Mouse (Mus musculus) erythroblast, embryonic 14.5 days (primary cell): ENCODE results near the gene Lmntd2. TPM values are rescaled to one million over a fixed set of nuclear protein-coding genes. Genes with fewer than 3 reads are reported as not detected.

ENCODE experiments used
- H3K27me3 ChIP-seq: 2 replicates; pipeline ENCODE4 v1.6.1; 2012; ENCODE audit warnings: inconsistent platforms; ENCODE audit not compliant: control insufficient read depth
- H3K36me3 ChIP-seq: 2 replicates; pipeline ENCODE4 v1.6.1; 2012; ENCODE audit warnings: mild to moderate bottlenecking, inconsistent platforms; ENCODE audit not compliant: control insufficient read depth
- H3K4me1 ChIP-seq: 2 replicates; pipeline ENCODE4 v1.6.1; 2012; ENCODE audit warnings: inconsistent platforms; ENCODE audit not compliant: control insufficient read depth
- H3K4me3 ChIP-seq: replicated peaks from 2 replicates; pipeline ENCODE3; 2012; ENCODE audit warnings: moderate library complexity, mild to moderate bottlenecking, inconsistent platforms
- H3K9me3 ChIP-seq: 2 replicates; pipeline ENCODE4 v1.6.1; 2012; ENCODE audit warnings: low read length, inconsistent platforms, mixed read lengths; ENCODE audit not compliant: control insufficient read depth
- GATA1 ChIP-seq: IDR thresholded peaks from 2 replicates; pipeline ENCODE4 v1.6.1; 2012; ENCODE audit warnings: low read length, inconsistent platforms, mixed read lengths
- polyA plus RNA-seq: library from polyadenylated mRNA; stranded (reverse); fragments of >175 nt; gene quantifications from 2 replicates; pipeline ENCODE4 v1.2.3, GENCODE M21; 2012

Gene Lmntd2
- polyA plus RNA-seq, 1 experiment: 0.28 TPM

DNA sequence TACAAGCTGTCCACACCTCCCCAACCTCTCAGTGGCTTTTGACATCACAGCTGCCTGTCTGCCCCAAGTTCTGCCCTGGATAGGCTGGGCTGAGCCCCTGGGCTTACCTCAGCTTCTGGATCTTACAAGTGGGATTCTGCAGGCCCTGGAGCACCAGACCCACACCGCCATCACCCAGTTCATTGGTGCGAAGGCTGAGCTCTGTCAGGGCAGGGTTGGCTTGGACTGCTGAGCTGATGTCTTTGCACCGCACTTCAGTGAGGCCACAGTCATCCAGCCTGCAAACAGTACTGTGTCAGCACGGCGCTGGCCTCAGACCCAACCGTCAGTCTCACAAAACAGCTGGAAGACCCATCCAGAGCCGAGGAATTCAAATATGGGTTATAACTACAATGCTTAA lies 49.5 kb downstream of the Lmntd2 start:
- Histone ChIP-seq H3K9me3 (no peaks in the 10 kb centered on the region), H3K4me3 (no peak overlapping the region), H3K27me3 (no peaks in the 10 kb centered on the region), H3K36me3 (peaks cover 67% of the 10 kb centered on the region), H3K4me1 (peaks cover 40% of the 10 kb centered on the region)
- no peak for TF ChIP-seq GATA1

Other genes with a start within 250 kb of the Lmntd2 start
- 0.05 and 0.47 TPM in 2 replicates for gene Ifitm1, start 246.9 kb downstream of the Lmntd2 start, polyA plus RNA-seq
- gene Ifitm3, start 203.3 kb downstream of the Lmntd2 start, polyA plus RNA-seq: 0.26 and 0.29 TPM in 2 replicates
- not detected in 2 replicates for gene Ifitm6, start 196.2 kb downstream of the Lmntd2 start, polyA plus RNA-seq
- not detected in 2 replicates for gene Gm17387, start 184.9 kb downstream of the Lmntd2 start, polyA plus RNA-seq
- gene B4galnt4, start 153.0 kb downstream of the Lmntd2 start, polyA plus RNA-seq: 0.03 and 0.15 TPM in 2 replicates
- gene Pkp3, start 135.9 kb downstream of the Lmntd2 start, polyA plus RNA-seq: 0.03 and 0.05 TPM in 2 replicates
- gene Sigirr, start 113.5 kb downstream of the Lmntd2 start, polyA plus RNA-seq: 0.16 and 0.19 TPM in 2 replicates
- gene Ano9, start 96.3 kb downstream of the Lmntd2 start, polyA plus RNA-seq: not detected in 2 replicates
- gene Ptdss2, start 91.7 kb downstream of the Lmntd2 start, polyA plus RNA-seq: 148 and 156 TPM in 2 replicates
- 0.48 and 1.5 TPM in 2 replicates for gene Rnh1, start 41.2 kb downstream of the Lmntd2 start, polyA plus RNA-seq
- gene Hras, start 20.1 kb downstream of the Lmntd2 start, polyA plus RNA-seq: 34.0 and 43.9 TPM in 2 replicates
- 19.2 and 22.6 TPM in 2 replicates for gene Lrrc56, start 19.9 kb downstream of the Lmntd2 start, polyA plus RNA-seq
- 7.3 and 10.7 TPM in 2 replicates for gene Rassf7, start 1.8 kb upstream of the Lmntd2 start, polyA plus RNA-seq
- 19.7 and 20.3 TPM in 2 replicates for gene Phrf1, start 14.7 kb upstream of the Lmntd2 start, polyA plus RNA-seq
- 2.2 and 2.9 TPM in 2 replicates for gene Irf7, start 52.4 kb upstream of the Lmntd2 start, polyA plus RNA-seq
- not detected in 2 replicates for gene Cdhr5, start 62.7 kb upstream of the Lmntd2 start, polyA plus RNA-seq
- gene Sct, start 65.1 kb upstream of the Lmntd2 start, polyA plus RNA-seq: not detected in 2 replicates
- gene Drd4, start 77.9 kb upstream of the Lmntd2 start, polyA plus RNA-seq: not detected in 2 replicates
- 7.6 and 8.1 TPM in 2 replicates for gene Deaf1, start 113.6 kb upstream of the Lmntd2 start, polyA plus RNA-seq
- gene Tmem80, start 113.7 kb upstream of the Lmntd2 start, polyA plus RNA-seq: 4.6 TPM in 2 replicates
- gene Eps8l2, start 124.8 kb upstream of the Lmntd2 start, polyA plus RNA-seq: 0.05 and 0.09 TPM in 2 replicates
- gene Taldo1, start 178.1 kb upstream of the Lmntd2 start, polyA plus RNA-seq: 53.1 and 91.9 TPM in 2 replicates
- gene Gatd1, start 200.1 kb upstream of the Lmntd2 start, polyA plus RNA-seq: 0.16 and 0.42 TPM in 2 replicates
- gene Cend1, start 215.4 kb upstream of the Lmntd2 start, polyA plus RNA-seq: not detected in 2 replicates
- 0.70 and 0.97 TPM in 2 replicates for gene Slc25a22, start 223.8 kb upstream of the Lmntd2 start, polyA plus RNA-seq
- 5.6 and 9.3 TPM in 2 replicates for gene Pidd1, start 229.9 kb upstream of the Lmntd2 start, polyA plus RNA-seq
- 584 and 1,051 TPM in 2 replicates for gene Rplp2, start 233.3 kb upstream of the Lmntd2 start, polyA plus RNA-seq
- gene Pnpla2, start 241.1 kb upstream of the Lmntd2 start, polyA plus RNA-seq: 3.0 and 3.4 TPM in 2 replicates
- 0.06 and 0.12 TPM in 2 replicates for gene Cracr2b, start 247.0 kb upstream of the Lmntd2 start, polyA plus RNA-seq